ENCODE assay signal across 9 mouse cellular contexts in genomic region chr11:100703851-100704531, GRCm38 (mm10). TPM values are rescaled to one million over a fixed set of nuclear protein-coding genes. Genes with fewer than 3 reads are reported as not detected.
DNase-seq lines count a peak whose midpoint lies in the region; ATAC-seq and TF ChIP-seq lines count a peak whose summit lies in the region.
"Had no signal": no experiment of that assay in that cellular context is flagged by ENCODE, and none has a peak within 500 bp of the region (broad histone marks: within the 10 kb centered on the region; RNA-seq: fewer than 3 reads in every experiment).

Dhx58 (minus strand) TSS chr11:100704271.

- ATAC-seq in embryonic facial prominence, embryonic 13.5 days (ENCODE audit: insufficient number of reproducible peaks, insufficient read depth, low FRiP score, low TSS enrichment, low read depth): no peak
- peak; percentile 37 for ATAC-seq in liver, postnatal 0 days
- ATAC-seq in midbrain, embryonic 14.5 days (ENCODE audit: low FRiP score, low TSS enrichment): no peak

- peaks cover 43% of the 10 kb centered on the region for H3K36me3 ChIP-seq in embryonic facial prominence, embryonic 13.5 days
- peaks cover 31% of the 10 kb centered on the region for H3K36me3 ChIP-seq in liver, postnatal 0 days (replicated peaks; ENCODE audit: insufficient read depth, low read length)
- peaks cover 42% of the 10 kb centered on the region for H3K36me3 ChIP-seq in midbrain, embryonic 14.5 days (ENCODE audit: control insufficient read depth, insufficient read depth, low read length)

- H3K4me1 ChIP-seq in embryonic facial prominence, embryonic 13.5 days: peaks cover 23% of the 10 kb centered on the region
- peaks cover 30% of the 10 kb centered on the region for H3K4me1 ChIP-seq in liver, postnatal 0 days (ENCODE audit: insufficient read depth)
- no peaks in the 10 kb centered on the region for H3K4me1 ChIP-seq in midbrain, embryonic 14.5 days (ENCODE audit: control insufficient read depth, insufficient read depth, low read length)

- H3K4me3 ChIP-seq in gastrocnemius, adult 2 months: peak within 1 kb of the TSS; percentile 65
- no peak within 1 kb of the TSS for H3K4me3 ChIP-seq in embryonic facial prominence, embryonic 13.5 days
- H3K4me3 ChIP-seq in liver, postnatal 0 days (ENCODE audit: low read depth, low read length): peak within 1 kb of the TSS; percentile 55
- H3K4me3 ChIP-seq in midbrain, embryonic 14.5 days (replicated peaks; ENCODE audit: low read depth, low read length): no peak within 1 kb of the TSS
- H3K4me3 ChIP-seq: midbrain, embryonic 12.5 days had no signal

- no peak for TF ChIP-seq EP300 in liver, postnatal 0 days (IDR thresholded peaks at IDR 0.05; ENCODE audit: low read depth)

- H3K4me2 ChIP-seq in embryonic facial prominence, embryonic 13.5 days: peak within 1 kb of the TSS; percentile 26
- peak within 1 kb of the TSS; percentile 86 for H3K4me2 ChIP-seq in liver, postnatal 0 days (ENCODE audit: low read depth, low read length)
- no peak within 1 kb of the TSS for H3K4me2 ChIP-seq in midbrain, embryonic 14.5 days (ENCODE audit: low read length)

- TF ChIP-seq CTCF in gastrocnemius, adult 2 months (IDR thresholded peaks at IDR 0.05): no peak
- TF ChIP-seq CTCF in liver, postnatal 0 days (IDR thresholded peaks at IDR 0.05; ENCODE audit: low read depth): no peak

- WGBS in embryonic facial prominence, embryonic 13.5 days: 56% methylated on average over 7 of the region's 7 CpGs
- WGBS in liver, postnatal 0 days (ENCODE audit: insufficient replicate concordance): 41% methylated on average over 7 of the region's 7 CpGs
- WGBS in midbrain, embryonic 14.5 days: 64% methylated on average over 7 of the region's 7 CpGs

- 0 out of 2 replicates have a peak, but pooled peaks cover 4% of the 10 kb centered on the region for H3K27me3 ChIP-seq in embryonic facial prominence, embryonic 13.5 days
- no peaks in the 10 kb centered on the region for H3K27me3 ChIP-seq in liver, postnatal 0 days (ENCODE audit: insufficient read depth, low read length)
- no peaks in the 10 kb centered on the region for H3K27me3 ChIP-seq in midbrain, embryonic 14.5 days (ENCODE audit: control insufficient read depth, insufficient read depth, low read length)

- DNase-seq in gastrocnemius, adult 2 months: peak; percentile 62
- no peak for DNase-seq in gastrocnemius, postnatal 36 days
- peak; percentile 40 to 41 for DNase-seq in B cell, adult 2 months
- no peak for DNase-seq in liver, postnatal 0 days
- no peak for DNase-seq in right cerebral cortex, postnatal 25 days
- DNase-seq in midbrain, embryonic 14.5 days: no peak
- no peak for DNase-seq in spleen, adult 18-20 months

- H3K9ac ChIP-seq in embryonic facial prominence, embryonic 13.5 days: 0 out of 2 replicates have a peak within 1 kb of the TSS, but pooled peaks have one; percentile 37
- peak within 1 kb of the TSS; percentile 71 for H3K9ac ChIP-seq in liver, postnatal 0 days (replicated peaks)
- no peak within 1 kb of the TSS for H3K9ac ChIP-seq in midbrain, embryonic 14.5 days (replicated peaks; ENCODE audit: low read length)
- H3K9ac ChIP-seq: midbrain, embryonic 12.5 days had no signal

- intact Hi-C loops in gastrocnemius, adult 2 months (cut with DNase I): loop anchor here (2.0 kb wide), 1 partner anchor 77 kb away; no protein-coding TSS in a partner anchor
- intact Hi-C loops in gastrocnemius, postnatal 36 days (cut with DNase I): loop anchor here (2.0 kb wide), 1 partner anchor 133 kb away; no protein-coding TSS in a partner anchor

- H3K27ac ChIP-seq in gastrocnemius, adult 2 months: peak within 1 kb of the TSS; percentile 77
- no peak within 1 kb of the TSS; the same call in 1 of the 2 replicates for H3K27ac ChIP-seq in embryonic facial prominence, embryonic 13.5 days
- H3K27ac ChIP-seq in liver, postnatal 0 days (ENCODE audit: low read depth): peak within 1 kb of the TSS; percentile 71
- no peak within 1 kb of the TSS for H3K27ac ChIP-seq in midbrain, embryonic 14.5 days (replicated peaks; ENCODE audit: low read depth, low read length)
- H3K27ac ChIP-seq: midbrain, embryonic 12.5 days had no signal

- no peaks in the 10 kb centered on the region for H3K9me3 ChIP-seq in embryonic facial prominence, embryonic 13.5 days
- no peaks in the 10 kb centered on the region for H3K9me3 ChIP-seq in liver, postnatal 0 days (ENCODE audit: low read length)
- no peaks in the 10 kb centered on the region for H3K9me3 ChIP-seq in midbrain, embryonic 14.5 days (ENCODE audit: control insufficient read depth, low read length)
- H3K9me3 ChIP-seq: midbrain, embryonic 12.5 days had no signal

RNA-seq across cellular contexts. Expression of gene Dhx58, which starts in this region (rescaled TPM):
- under 1 TPM; 0.38 to 0.39 TPM for total RNA-seq in gastrocnemius, adult 2 months (2021)
- total RNA-seq in gastrocnemius, postnatal 36 days (2021): 1 to 10 TPM; 1.0 to 1.1 TPM
- 3.4 and 5.2 TPM in 2 replicates for polyA plus RNA-seq in embryonic facial prominence, embryonic 13.5 days (2015; fragmentation: Nextera tagmentation; extraction: Ambion mirVana)
- polyA plus RNA-seq in liver, postnatal 0 days (2015; fragmentation: Nextera tagmentation; extraction: Ambion mirVana): 3.9 and 4.5 TPM in 2 replicates
- polyA plus RNA-seq in midbrain, embryonic 14.5 days (2014; fragmentation: Nextera tagmentation; extraction: Ambion mirVana): 2.0 and 2.1 TPM in 2 replicates

Comparison
In these comparisons a context has a peak if more than half of its experiments do, and no peak if none do; other contexts are left out.
1. Peak in DNase-seq, H3K4me3 ChIP-seq and H3K27ac ChIP-seq in gastrocnemius, adult 2 months; RNA of the gene not detected or under 1 TPM.
2. DNase-seq: peak in B cell, adult 2 months (2 of 2); none in gastrocnemius, postnatal 36 days (0 of 2), liver, postnatal 0 days (single experiment), right cerebral cortex, postnatal 25 days (single experiment), midbrain, embryonic 14.5 days (single experiment) and spleen, adult 18-20 months (0 of 2).